Mouse (Mus musculus) left cerebral cortex, adult 2 months (tissue): Measurements from ENCODE around the gene Pitpna. TPM values are rescaled to one million over a fixed set of nuclear protein-coding genes. Genes with fewer than 3 reads are reported as not detected.
"Not testable (repeated sequence)": the region's sequence is repeated elsewhere in the genome, so short reads cannot be mapped to it uniquely, and the experiment has no call there.

Source experiments
- DNase-seq, 2 experiments: peaks; one replicate each; pipeline ENCODE4 v3.0.0; 2021 to 2022; ENCODE audit warnings: low spot score in 2 of 2, mixed read lengths in 1 of 2; ENCODE audit errors: extremely low spot score in 1 of 2
- H3K27ac ChIP-seq: fragments of 200-600 bp; 2 replicates; pipeline ENCODE4 v1.8.1; 2022
- H3K4me3 ChIP-seq: fragments of 200-600 bp; 2 replicates; pipeline ENCODE4 v1.8.1; 2022
- CTCF ChIP-seq: fragments of 200-600 bp; IDR thresholded peaks from 2 replicates; pipeline ENCODE4 v1.8.1; 2022; ENCODE audit warnings: antibody characterized with exemption, mild to moderate bottlenecking, moderate library complexity
- intact Hi-C: fragments of 180-260 bp; cut with DNase I; formaldehyde crosslinking; loops from one replicate; pipeline ENCODE4 v1.15.1; 2025
- total RNA-seq, 2 experiments: library from RNA; stranded (reverse); gene quantifications; 2 replicates each; pipeline ENCODE4 v1.2.3; 2021

Gene Pitpna
- total RNA-seq, 2 experiments from 2014 or later: 329 to 332 TPM

- intact Hi-C loops: no loop called here
- Histone ChIP-seq H3K4me3 (no peak overlapping the region), H3K27ac (peak overlapping the region; percentile 64)
- no peak for DNase-seq
- no peak for TF ChIP-seq CTCF
Measured at GRCm38 (mm10) chr11:75551961-75552441, 35.9 kb upstream of the Pitpna start.

- Histone ChIP-seq H3K4me3 (no peak overlapping the region), H3K27ac (peak overlapping the region; percentile 64)
- intact Hi-C loops: no loop called here
- no peak for DNase-seq
- no peak for TF ChIP-seq CTCF
Measured at GRCm38 (mm10) chr11:75552906-75553482, 34.9 kb upstream of the Pitpna start.

DNA sequence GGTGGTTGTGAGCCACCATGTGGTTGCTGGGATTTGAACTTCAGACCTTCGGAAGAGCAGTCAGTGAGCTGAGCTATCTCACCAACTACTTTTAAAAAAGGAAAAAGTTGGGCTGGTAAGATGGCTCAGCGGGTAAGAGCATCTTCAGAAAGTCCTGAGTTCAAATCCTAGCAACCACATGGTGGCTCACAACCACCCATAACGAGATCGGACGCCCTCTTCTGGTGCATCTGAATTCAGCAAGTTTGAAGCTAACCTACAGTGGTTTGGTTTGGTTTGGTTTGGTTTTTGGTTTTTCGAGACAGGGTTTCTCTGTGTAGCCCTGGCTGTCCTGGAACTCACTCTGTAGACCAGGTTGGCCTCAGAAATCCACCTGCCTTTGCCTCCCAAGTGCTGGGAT lies 31.9 kb upstream of the Pitpna start:
- H3K27ac ChIP-seq, H3K4me3 ChIP-seq, intact Hi-C loops, DNase-seq: not testable (repeated sequence)

GRCm38 (mm10) chr11:75557142-75557541 lies 30.8 kb upstream of the Pitpna start:
- Histone ChIP-seq H3K27ac (no peak overlapping the region), H3K4me3 (no peak overlapping the region)
- intact Hi-C loops: no loop called here
- TF ChIP-seq CTCF: no peak
- DNase-seq: no peak

DNA sequence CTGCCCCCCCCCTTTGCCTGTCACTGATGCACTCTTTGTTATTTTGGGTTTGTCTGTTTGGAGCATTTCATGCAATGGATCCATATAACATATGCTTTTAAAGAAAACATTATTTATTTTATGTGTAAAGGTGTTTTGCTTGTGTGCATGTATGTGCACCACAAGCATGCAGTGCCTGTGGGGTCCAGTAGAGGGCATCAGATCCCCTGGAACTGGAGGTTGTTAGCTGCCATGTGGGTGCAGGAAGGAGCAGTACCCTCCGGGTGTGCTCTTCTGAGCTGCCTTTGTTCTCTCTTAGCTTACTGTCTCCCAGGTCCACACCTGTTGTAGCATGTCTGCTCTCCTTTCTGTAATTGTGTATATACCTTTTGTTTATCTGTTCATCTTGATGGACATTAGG lies 29.8 kb upstream of the Pitpna start:
- no peak overlapping the region for H3K27ac ChIP-seq
- no peak for DNase-seq
- TF ChIP-seq CTCF: peak; percentile 24
- intact Hi-C loops: no loop called here
- H3K4me3 ChIP-seq: no peak overlapping the region

DNA sequence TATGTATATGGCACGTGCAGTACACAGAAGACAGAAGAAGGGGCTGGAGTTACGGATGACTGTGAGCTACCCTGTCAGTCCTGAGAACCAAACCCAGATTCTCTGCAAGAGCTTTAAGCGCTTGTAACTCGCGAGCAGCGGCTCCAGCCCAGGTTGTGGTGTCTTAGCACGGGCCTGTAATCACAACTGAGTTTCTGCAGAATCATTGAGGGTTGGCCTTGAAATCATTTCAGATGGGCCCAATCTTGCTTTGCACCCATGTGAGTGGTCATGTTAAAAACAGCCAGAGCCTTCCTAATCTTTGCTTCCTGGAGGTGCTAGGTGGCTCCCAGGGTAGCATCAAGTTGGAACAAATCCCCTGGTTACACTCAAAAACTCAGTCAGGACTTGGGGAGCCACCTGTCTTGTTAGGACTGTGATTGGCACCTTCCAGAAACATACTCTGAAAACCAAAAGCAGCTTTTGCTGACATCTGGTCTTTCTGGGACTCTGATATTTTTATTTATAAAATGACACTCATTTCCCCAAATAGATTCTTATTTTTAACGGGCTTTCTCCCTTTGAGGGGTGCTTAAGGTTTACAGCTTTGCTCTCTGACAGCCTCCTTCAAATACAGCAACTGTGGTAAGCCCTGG lies 27.9 kb upstream of the Pitpna start:
- Histone ChIP-seq H3K4me3 (no peak overlapping the region), H3K27ac (peak overlapping the region; percentile 55)
- no peak for DNase-seq
- intact Hi-C loops: no loop called here
- no peak for TF ChIP-seq CTCF

GRCm38 (mm10) chr11:75560530-75561409 lies 27.1 kb upstream of the Pitpna start:
- Histone ChIP-seq H3K27ac (peak overlapping the region; percentile 55), H3K4me3 (no peak overlapping the region)
- DNase-seq: no peak
- intact Hi-C loops: no loop called here
- no peak for TF ChIP-seq CTCF

DNA sequence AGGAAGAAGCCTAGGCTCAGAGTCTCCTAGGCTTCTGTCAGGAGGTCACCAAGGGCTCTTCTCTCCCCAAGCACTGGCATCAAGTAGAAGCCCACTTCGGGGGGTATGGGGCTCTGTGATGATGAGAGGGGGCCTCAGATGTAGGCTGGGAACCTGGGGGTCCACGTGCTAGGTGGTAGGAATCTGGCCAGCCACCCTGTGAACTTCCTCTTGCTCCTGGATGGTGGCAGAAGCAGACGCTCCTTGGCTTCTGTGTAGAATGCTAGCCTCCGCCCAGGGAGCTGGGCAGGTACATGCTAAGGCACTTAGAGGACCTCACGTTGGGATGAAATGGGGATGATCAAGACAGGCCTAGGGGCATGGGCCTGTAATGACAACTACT lies 26.5 kb upstream of the Pitpna start:
- DNase-seq: no peak
- intact Hi-C loops: no loop called here
- H3K4me3 ChIP-seq: no peak overlapping the region
- no peak for TF ChIP-seq CTCF
- H3K27ac ChIP-seq: no peak overlapping the region

DNA sequence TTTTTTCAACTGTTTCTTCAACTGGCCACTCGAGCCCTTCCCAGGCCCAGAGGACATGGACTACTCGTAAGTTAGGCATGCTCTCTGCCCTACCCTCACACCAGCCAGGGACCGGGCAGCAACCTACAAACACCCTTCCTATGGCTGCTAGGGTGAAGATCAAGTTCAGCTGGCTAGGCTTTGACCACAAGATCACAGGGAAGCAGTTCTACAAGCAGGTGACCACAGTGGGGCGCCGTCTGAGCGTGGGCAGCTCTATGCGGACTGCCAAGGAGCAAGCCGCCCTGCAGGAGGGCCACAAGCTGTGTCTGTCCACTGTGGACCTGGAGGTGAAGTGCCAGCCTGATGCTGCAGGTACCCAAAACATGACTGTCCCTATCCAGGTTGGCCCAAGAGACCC lies 25.1 kb upstream of the Pitpna start:
- no peak for DNase-seq
- no peak for TF ChIP-seq CTCF
- intact Hi-C loops: no loop called here
- Histone ChIP-seq H3K4me3 (no peak overlapping the region), H3K27ac (no peak overlapping the region)

- Histone ChIP-seq H3K4me3 (no peak overlapping the region), H3K27ac (peak overlapping the region; percentile 69)
- DNase-seq: no peak
- no peak for TF ChIP-seq CTCF
- intact Hi-C loops: no loop called here
Measured at GRCm38 (mm10) chr11:75563851-75564548, 23.9 kb upstream of the Pitpna start.

DNA sequence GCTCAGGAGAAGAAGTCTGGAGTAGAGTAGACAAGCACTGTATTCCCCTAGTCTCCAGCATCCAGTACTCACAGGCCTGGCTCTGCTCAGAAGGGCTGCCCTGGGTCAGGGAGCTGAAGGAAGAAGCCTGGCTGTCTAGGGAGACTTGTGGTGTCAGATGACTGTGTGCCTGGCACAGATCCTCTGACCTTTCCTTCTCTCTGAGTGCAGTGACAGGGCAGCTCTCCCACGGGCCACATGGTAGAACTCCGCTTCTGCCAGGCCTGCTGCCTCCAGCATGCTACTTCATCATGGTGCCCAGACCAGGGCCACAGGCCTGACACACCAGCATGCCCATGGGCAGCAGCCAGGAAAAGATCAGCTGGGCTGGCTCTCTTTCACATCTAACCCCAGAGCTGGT lies 22.0 kb upstream of the Pitpna start:
- DNase-seq: no peak
- TF ChIP-seq CTCF: no peak
- no peak overlapping the region for H3K4me3 ChIP-seq
- H3K27ac ChIP-seq: peak overlapping the region; percentile 8; the same call in 1 of the 2 replicates
- intact Hi-C loops: no loop called here
